Mouse (Mus musculus): Measurements from ENCODE around the gene Dlx2.
A peak's percentile ranks its signal among the peaks of the same experiment; 100 is the strongest.

Gene Dlx2

GRCm38 (mm10) chr2:71511209-71511608 is 35.3 kb downstream of the Dlx2 start:
- no peak for DNase-seq (ENCODE audit: low read depth, low spot score)

GRCm38 (mm10) chr2:71504852-71505251 is 41.7 kb downstream of the Dlx2 start:
- no peak for DNase-seq (ENCODE audit: low read depth, low spot score)

- no peak for DNase-seq (ENCODE audit: low read depth, low spot score)
Observed at GRCm38 (mm10) chr2:71499276-71500230, 47.0 kb downstream of the Dlx2 start.

GRCm38 (mm10) chr2:71497175-71497574 is 49.4 kb downstream of the Dlx2 start:
- no peak for DNase-seq (ENCODE audit: low read depth, low spot score)

GRCm38 (mm10) chr2:71494971-71495370 is 51.6 kb downstream of the Dlx2 start:
- peak; percentile 39 for DNase-seq (ENCODE audit: low read depth, low spot score)

GRCm38 (mm10) chr2:71494503-71494902 is 52.1 kb downstream of the Dlx2 start:
- peak; percentile 71 for DNase-seq (ENCODE audit: low read depth, low spot score)

All from brain, adult 2 months (tissue).